Mouse (Mus musculus) hindbrain, embryonic 10.5 days (tissue): ENCODE results near the gene Igf1r. TPM values are rescaled to one million over a fixed set of nuclear protein-coding genes. Genes with fewer than 3 reads are reported as not detected.

ENCODE experiments used
- DNase-seq: peaks from one replicate; pipeline ENCODE4 v3.0.0-alpha.2; 2017; ENCODE audit warnings: low spot score
- H3K27ac ChIP-seq: fragments of 300-500 bp; sonication (generic); 2 replicates; pipeline ENCODE4 v1.5.1; 2016; ENCODE audit warnings: mild to moderate bottlenecking, moderate library complexity
- H3K27me3 ChIP-seq: fragments of 300-500 bp; sonication (generic); 2 replicates; pipeline ENCODE4 v1.6.1; 2016; ENCODE audit warnings: mild to moderate bottlenecking; ENCODE audit not compliant: poor library complexity, insufficient read depth, severe bottlenecking
- H3K36me3 ChIP-seq: fragments of 300-500 bp; sonication (generic); 2 replicates; pipeline ENCODE4 v1.6.1; 2016; ENCODE audit warnings: mild to moderate bottlenecking, moderate library complexity
- H3K4me1 ChIP-seq: fragments of 300-500 bp; sonication (generic); replicated peaks from 2 replicates; pipeline ENCODE4 v1.6.1; 2016; ENCODE audit warnings: mild to moderate bottlenecking
- H3K4me3 ChIP-seq: fragments of 300-500 bp; sonication (generic); 2 replicates; pipeline ENCODE4 v1.5.1; 2016; ENCODE audit warnings: mild to moderate bottlenecking, moderate library complexity
- H3K9me3 ChIP-seq: fragments of 300-500 bp; sonication (generic); 2 replicates; pipeline ENCODE4 v1.6.1; 2016; ENCODE audit warnings: mild to moderate bottlenecking, moderate library complexity
- WGBS: fragments of 180-500 bp; shearing (Covaris S2); methylation state at CpG from one replicate; pipeline ENCODE4 v1.1.7; 2016; 5-methylcytosine and 5-hydroxymethylcytosine counted together
- polyA plus RNA-seq: library from polyadenylated mRNA; unstranded; fragments of >200 nt; fragmentation: Nextera tagmentation; extraction: Ambion mirVana; gene quantifications from 2 replicates; pipeline ENCODE4 v1.2.1, GENCODE M21; 2016

Gene Igf1r
- polyA plus RNA-seq, 1 experiment from 2014 or later: 24.9 TPM

- no peaks in the 10 kb centered on the region for H3K27me3 ChIP-seq
- WGBS: 83% methylated on average over 1 of the region's 1 CpGs
- no peaks in the 10 kb centered on the region for H3K4me1 ChIP-seq
- H3K27ac ChIP-seq: no peak overlapping the region
- no peaks in the 10 kb centered on the region for H3K36me3 ChIP-seq
- no peaks in the 10 kb centered on the region for H3K9me3 ChIP-seq
- no peak for DNase-seq
- no peak overlapping the region for H3K4me3 ChIP-seq
These were observed 297.8 kb downstream of the Igf1r start for GRCm38 (mm10) chr7:68250411-68250810.

GRCm38 (mm10) chr7:68250902-68251301, 298.3 kb downstream of the Igf1r start:
- 83% methylated on average over 3 of the region's 3 CpGs for WGBS

GRCm38 (mm10) chr7:68257767-68258166, 305.1 kb downstream of the Igf1r start:
- no peaks in the 10 kb centered on the region for H3K27me3 ChIP-seq
- H3K36me3 ChIP-seq: no peaks in the 10 kb centered on the region
- H3K4me3 ChIP-seq: no peak overlapping the region
- WGBS: 58% methylated on average over 2 of the region's 2 CpGs
- DNase-seq: no peak
- H3K9me3 ChIP-seq: no peaks in the 10 kb centered on the region
- H3K4me1 ChIP-seq: no peaks in the 10 kb centered on the region
- H3K27ac ChIP-seq: 0 out of 2 replicates have a peak overlapping the region, but pooled peaks have one; percentile 16

More at GRCm38 (mm10) chr7:68250902-68251301, 298.3 kb downstream of the Igf1r start:
- Histone ChIP-seq H3K4me1 (no peaks in the 10 kb centered on the region), H3K4me3 (no peak overlapping the region), H3K27me3 (no peaks in the 10 kb centered on the region), H3K36me3 (no peaks in the 10 kb centered on the region), H3K27ac (no peak overlapping the region), H3K9me3 (no peaks in the 10 kb centered on the region)
- no peak for DNase-seq

GRCm38 (mm10) chr7:68258326-68259150, 305.9 kb downstream of the Igf1r start:
- WGBS: 77% methylated on average over 17 of the region's 17 CpGs
- Histone ChIP-seq H3K27me3 (peaks cover 4% of the 10 kb centered on the region; the same call in 1 of the 2 replicates), H3K36me3 (no peaks in the 10 kb centered on the region), H3K4me3 (no peak overlapping the region), H3K9me3 (no peaks in the 10 kb centered on the region), H3K4me1 (peaks cover 3% of the 10 kb centered on the region), H3K27ac (0 out of 2 replicates have a peak overlapping the region, but pooled peaks have one; percentile 16)
- no peak for DNase-seq

GRCm38 (mm10) chr7:68259523-68260081, 307.0 kb downstream of the Igf1r start:
- 71% methylated on average over 6 of the region's 6 CpGs for WGBS
- Histone ChIP-seq H3K4me3 (no peak overlapping the region), H3K27me3 (peaks cover 14% of the 10 kb centered on the region; the same call in 1 of the 2 replicates), H3K27ac (no peak overlapping the region), H3K9me3 (no peaks in the 10 kb centered on the region), H3K4me1 (peaks cover 13% of the 10 kb centered on the region), H3K36me3 (no peaks in the 10 kb centered on the region)
- DNase-seq: no peak

- Histone ChIP-seq H3K27me3 (peaks cover 27% of the 10 kb centered on the region), H3K4me3 (no peak overlapping the region), H3K27ac (no peak overlapping the region), H3K36me3 (no peaks in the 10 kb centered on the region), H3K9me3 (no peaks in the 10 kb centered on the region), H3K4me1 (peaks cover 25% of the 10 kb centered on the region)
- DNase-seq: no peak
- 64% methylated on average over 8 of the region's 8 CpGs for WGBS
These were observed 310.1 kb downstream of the Igf1r start for GRCm38 (mm10) chr7:68262612-68263200.

- Histone ChIP-seq H3K27me3 (peaks cover 27% of the 10 kb centered on the region), H3K36me3 (no peaks in the 10 kb centered on the region), H3K9me3 (no peaks in the 10 kb centered on the region), H3K4me1 (peaks cover 25% of the 10 kb centered on the region), H3K27ac (no peak overlapping the region), H3K4me3 (peak overlapping the region; percentile 46)
- DNase-seq: no peak
- 53% methylated on average over 8 of the region's 8 CpGs for WGBS
These were observed 310.9 kb downstream of the Igf1r start for GRCm38 (mm10) chr7:68263346-68264027.

- Histone ChIP-seq H3K4me3 (peak within 1 kb of the TSS; percentile 46), H3K27me3 (peaks cover 27% of the 10 kb centered on the region), H3K27ac (0 out of 2 replicates have a peak within 1 kb of the TSS, but pooled peaks have one; percentile 18), H3K4me1 (peaks cover 25% of the 10 kb centered on the region), H3K9me3 (no peaks in the 10 kb centered on the region), H3K36me3 (no peaks in the 10 kb centered on the region)
- DNase-seq: peak; percentile 44
- 5% methylated on average over 25 of the region's 25 CpGs for WGBS
These were observed 311.4 kb downstream of the Igf1r start, which contains the start of gene Pgpep1l for GRCm38 (mm10) chr7:68264028-68264453. Gene Pgpep1l, minus strand, starts transcription at chr7:68264233.

GRCm38 (mm10) chr7:68264531-68264930, 311.9 kb downstream of the Igf1r start:
- DNase-seq: peak; percentile 26

GRCm38 (mm10) chr7:68265391-68265790, 312.8 kb downstream of the Igf1r start:
- no peak overlapping the region for H3K4me3 ChIP-seq
- H3K4me1 ChIP-seq: peaks cover 25% of the 10 kb centered on the region
- no peak overlapping the region for H3K27ac ChIP-seq
- no peak for DNase-seq
- H3K36me3 ChIP-seq: no peaks in the 10 kb centered on the region
- H3K27me3 ChIP-seq: peaks cover 27% of the 10 kb centered on the region
- 27% methylated on average over 7 of the region's 7 CpGs for WGBS
- H3K9me3 ChIP-seq: no peaks in the 10 kb centered on the region

More at GRCm38 (mm10) chr7:68264531-68264930, 311.9 kb downstream of the Igf1r start:
- Histone ChIP-seq H3K27ac (0 out of 2 replicates have a peak overlapping the region, but pooled peaks have one; percentile 18), H3K36me3 (no peaks in the 10 kb centered on the region), H3K27me3 (peaks cover 27% of the 10 kb centered on the region), H3K9me3 (no peaks in the 10 kb centered on the region), H3K4me1 (peaks cover 25% of the 10 kb centered on the region), H3K4me3 (peak overlapping the region; percentile 46)
- WGBS: 20% methylated on average over 14 of the region's 14 CpGs

- H3K9me3 ChIP-seq: no peaks in the 10 kb centered on the region
- H3K27me3 ChIP-seq: peaks cover 27% of the 10 kb centered on the region
- no peak overlapping the region for H3K27ac ChIP-seq
- H3K4me3 ChIP-seq: no peak overlapping the region
- 42% methylated on average over 6 of the region's 6 CpGs for WGBS
- H3K4me1 ChIP-seq: peaks cover 25% of the 10 kb centered on the region
- DNase-seq: peak; percentile 45
- H3K36me3 ChIP-seq: no peaks in the 10 kb centered on the region
These were observed 314.1 kb downstream of the Igf1r start for GRCm38 (mm10) chr7:68266691-68267090.

- H3K9me3 ChIP-seq: no peaks in the 10 kb centered on the region
- no peak for DNase-seq
- no peaks in the 10 kb centered on the region for H3K36me3 ChIP-seq
- WGBS: 84% methylated on average over 4 of the region's 4 CpGs
- H3K4me3 ChIP-seq: no peak overlapping the region
- H3K4me1 ChIP-seq: peaks cover 8% of the 10 kb centered on the region
- peaks cover 19% of the 10 kb centered on the region for H3K27me3 ChIP-seq
- H3K27ac ChIP-seq: no peak overlapping the region
These were observed 317.9 kb downstream of the Igf1r start for GRCm38 (mm10) chr7:68270551-68270950.
